Mouse (Mus musculus) left cerebral cortex, postnatal 14 days (tissue): ENCODE data around the gene Gtf2f2. TPM values are rescaled to one million over a fixed set of nuclear protein-coding genes. Genes with fewer than 3 reads are reported as not detected.

Experiments
- DNase-seq, 2 experiments: peaks; one replicate each; pipeline ENCODE4 v3.0.0; 2021 to 2022; ENCODE audit warnings: low spot score in 2 of 2, mixed read lengths in 1 of 2
- intact Hi-C: fragments of 180-260 bp; cut with DNase I; formaldehyde crosslinking; loops from one replicate; pipeline ENCODE4 v1.15.1; 2025
- long read RNA-seq, 2 experiments: library from polyadenylated mRNA; stranded (forward); transcript quantifications; one replicate each; pipeline ENCODE4 v2.0.0; 2021
- total RNA-seq, 2 experiments: library from RNA; stranded (reverse); gene quantifications; 2 replicates each; pipeline ENCODE4 v1.2.3; 2021

Gtf2f2 gene
- 10 to 100 TPM; 16.6 to 18.5 TPM for total RNA-seq
- long read RNA-seq, experiment 1, transcript Gtf2f2-201 (8 exons, 1,467 nt), result major isoform, 12 of 25 reads
- long read RNA-seq, experiment 1, partial matches to known transcripts, result 6 of 25 reads
- long read RNA-seq, experiment 1, other reads (novel, unspliced or antisense), result 7 of 25 reads
- long read RNA-seq, experiment 2, transcript Gtf2f2-201 (8 exons, 1,467 nt), result major isoform, 19 of 23 reads
- long read RNA-seq, experiment 2, partial matches to known transcripts, result 2 of 23 reads
- long read RNA-seq, experiment 2, other reads (novel, unspliced or antisense), result 2 of 23 reads

GRCm38 (mm10) chr14:76010102-76011061 lies at the start of gene Gtf2f2:
TSS of gene Gtf2f2 (minus strand) at chr14:76010865.
- intact Hi-C loops, result no loop called here
- peak; percentile 93 to 96 for DNase-seq

DNA sequence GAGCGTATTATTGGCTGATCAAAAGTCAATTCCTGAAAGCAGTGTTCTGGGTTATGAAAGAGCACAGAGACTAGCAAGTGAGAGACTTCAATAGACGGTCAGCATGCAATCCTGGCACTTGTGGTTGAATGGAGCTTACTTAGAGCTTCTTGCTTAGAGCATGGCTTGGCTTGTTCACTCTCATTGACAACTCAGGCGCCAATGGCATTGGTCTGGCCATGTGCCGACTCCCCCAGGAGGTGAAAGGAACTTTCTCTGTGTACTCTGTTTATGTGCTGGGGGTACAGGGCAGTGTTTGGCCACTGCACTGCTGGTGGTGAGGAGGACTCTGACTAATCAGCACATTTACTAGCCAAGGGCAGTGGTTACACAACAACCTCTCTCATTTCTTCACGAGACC lies 48.8 kb upstream of the Gtf2f2 start:
- intact Hi-C loops, result no loop called here
- no peak for DNase-seq

DNA sequence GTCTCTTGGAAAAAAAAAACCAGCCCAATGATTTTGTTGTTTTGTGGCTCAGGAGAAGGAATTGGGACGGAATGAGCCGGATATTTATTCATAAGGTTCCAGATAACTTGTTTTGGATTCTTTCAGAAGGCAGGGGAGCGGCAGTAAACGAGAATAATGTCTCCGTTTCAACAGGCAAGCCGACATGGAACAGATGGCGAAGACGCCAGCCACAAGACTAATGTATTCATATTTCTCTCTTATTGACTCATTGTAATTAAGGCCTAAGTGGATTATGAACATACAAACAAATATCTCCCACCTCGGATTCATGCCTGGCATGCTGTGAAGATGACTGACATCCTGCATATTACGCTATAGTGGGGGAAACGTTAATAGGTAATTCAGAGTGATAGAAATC lies 43.1 kb upstream of the Gtf2f2 start:
- no peak for DNase-seq
- intact Hi-C loops, result no loop called here

- intact Hi-C loops, result no loop called here
- no peak for DNase-seq
Measured at GRCm38 (mm10) chr14:76051966-76052365, 41.3 kb upstream of the Gtf2f2 start.

DNA sequence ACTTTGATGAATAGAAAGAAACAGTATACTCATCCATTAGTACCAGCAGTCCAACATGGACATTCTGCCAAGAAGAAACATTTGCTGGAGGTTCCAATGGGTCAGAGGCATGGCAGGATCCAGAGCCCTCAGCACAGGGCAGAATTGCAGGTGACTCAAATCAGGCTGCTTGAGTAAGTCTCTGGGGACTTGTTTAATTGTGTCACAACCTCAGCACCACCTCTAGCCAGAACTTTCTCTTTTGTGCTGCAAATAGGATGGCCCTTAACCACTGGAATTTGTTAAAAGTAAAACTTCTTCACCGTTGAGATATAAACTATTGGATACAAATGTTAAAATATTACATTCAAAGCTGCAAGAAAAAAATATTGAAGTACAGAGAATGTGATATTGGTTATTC lies 35.1 kb upstream of the Gtf2f2 start:
- intact Hi-C loops, result no loop called here
- DNase-seq, result no peak

- intact Hi-C loops, result no loop called here
- DNase-seq, result no peak
Measured at GRCm38 (mm10) chr14:76044164-76044557, 33.5 kb upstream of the Gtf2f2 start.

DNA sequence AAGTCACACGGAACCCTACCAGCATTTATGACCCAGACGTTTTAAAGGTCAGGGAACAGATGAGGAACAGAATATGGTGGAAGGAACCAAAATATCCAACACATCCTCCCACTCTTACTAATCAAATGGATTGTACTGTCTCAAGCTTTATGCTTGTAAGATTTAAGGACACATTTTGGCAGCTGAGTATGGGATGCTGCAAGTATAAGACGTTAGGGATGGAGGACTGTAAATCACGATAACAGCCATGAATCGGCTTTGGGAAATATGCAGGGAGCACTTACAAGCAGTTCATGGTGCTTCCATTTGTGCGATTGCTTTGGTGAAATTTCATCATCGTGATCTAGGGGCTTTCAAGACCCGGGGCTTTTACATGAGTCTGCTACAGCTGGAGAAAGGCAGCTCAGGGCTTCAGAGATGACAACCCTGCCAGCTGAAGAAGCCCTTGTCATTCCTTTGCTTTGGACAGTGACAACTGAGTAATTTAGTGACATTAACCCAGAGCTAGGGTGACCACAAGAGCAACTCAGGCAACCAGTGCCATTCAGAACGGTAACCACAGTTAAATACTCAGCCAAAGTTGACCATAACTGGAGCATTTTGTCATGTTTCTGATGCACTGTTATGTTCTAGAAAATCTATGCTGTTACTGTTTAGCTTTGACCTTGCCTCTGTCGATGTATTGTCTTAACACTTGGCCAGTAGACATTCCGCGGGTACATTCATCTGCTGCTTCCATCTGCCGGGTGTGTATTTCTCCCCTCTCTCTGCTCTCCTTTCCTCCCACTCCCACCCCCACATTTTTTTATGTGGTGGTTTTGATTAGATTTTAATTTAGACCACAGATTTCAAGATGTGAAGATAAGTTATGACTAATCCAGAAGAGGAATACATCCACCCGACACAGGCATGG lies 32.8 kb upstream of the Gtf2f2 start:
- intact Hi-C loops, result no loop called here
- DNase-seq, result no peak

DNA sequence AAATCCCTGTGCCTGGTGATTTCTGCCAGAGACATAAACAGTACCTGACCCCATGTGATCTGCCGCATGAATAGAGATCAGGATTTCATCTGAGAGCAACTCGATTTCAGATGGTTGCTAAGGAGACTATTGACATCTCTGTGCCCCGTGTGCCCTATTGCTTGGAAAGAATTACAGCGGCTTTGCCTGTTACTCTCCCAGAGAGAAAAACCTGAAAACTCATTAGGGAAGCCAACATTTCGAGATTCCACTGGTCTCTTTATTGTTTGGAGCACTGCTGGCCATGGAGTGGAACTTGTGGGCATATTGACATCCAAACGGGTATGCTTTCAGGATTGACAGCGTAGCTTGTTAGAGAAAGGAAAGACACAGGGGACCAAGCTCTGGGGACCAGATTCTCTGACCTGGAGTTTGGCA lies 22.6 kb upstream of the Gtf2f2 start:
- no peak for DNase-seq
- intact Hi-C loops, result no loop called here

GRCm38 (mm10) chr14:76032671-76033136 lies 22.0 kb upstream of the Gtf2f2 start:
- DNase-seq, result peak in 1 of 2 experiments; percentile 48
- intact Hi-C loops, result no loop called here

DNA sequence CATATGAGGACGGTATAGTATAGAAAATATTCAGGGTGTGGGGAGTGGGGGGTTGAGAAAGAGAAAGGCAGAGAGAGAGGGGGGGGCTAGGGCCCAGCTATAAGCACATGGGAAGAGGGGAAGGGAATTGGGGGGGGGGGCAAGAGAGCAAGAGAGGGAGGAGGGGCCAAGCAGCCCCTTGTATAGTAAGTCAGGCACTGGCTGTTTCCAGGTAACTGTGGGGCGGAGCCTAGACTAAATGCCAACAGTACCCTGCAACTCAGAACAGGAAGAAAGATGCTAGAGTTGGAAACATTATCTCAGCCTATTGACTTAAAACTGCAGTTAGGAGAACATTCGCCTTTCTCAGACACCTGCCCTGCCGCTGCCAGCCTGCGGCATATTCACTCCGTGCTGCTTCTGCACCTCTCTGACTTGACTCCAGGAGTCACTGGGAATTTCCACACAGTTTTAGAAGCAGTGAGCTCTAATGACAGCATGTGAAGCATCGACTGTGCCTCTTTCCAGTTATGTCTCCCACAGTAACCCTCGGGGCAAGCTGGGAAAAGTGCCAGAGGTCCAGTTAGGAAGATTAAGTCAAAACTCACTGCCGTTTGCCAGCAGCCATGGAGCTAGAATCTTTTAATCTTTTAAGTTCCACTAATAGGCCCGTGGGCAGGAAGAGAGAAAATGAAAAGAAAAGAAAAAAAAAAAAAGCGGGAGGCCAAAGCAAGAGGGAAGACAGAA lies 20.6 kb upstream of the Gtf2f2 start:
- DNase-seq, result peak in 1 of 2 experiments; percentile 10
- intact Hi-C loops, result no loop called here

DNA sequence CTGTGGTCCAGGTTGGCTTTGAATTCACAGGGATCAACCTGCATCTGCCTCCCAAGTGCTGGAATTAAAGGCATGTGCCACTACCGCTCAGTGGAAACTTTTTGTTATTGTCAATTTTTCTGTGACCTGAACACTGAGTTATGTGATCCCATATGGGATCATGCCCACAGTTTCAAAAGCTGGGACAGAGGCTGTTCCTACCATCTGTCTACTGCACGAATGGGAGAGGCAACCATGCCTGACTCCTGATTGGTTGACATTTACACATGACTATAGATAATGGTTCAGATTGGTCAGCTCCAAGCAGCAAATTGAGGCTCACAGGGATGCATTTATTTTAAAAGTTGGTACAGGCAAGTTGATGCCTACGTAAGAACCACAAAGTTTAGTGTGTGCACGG lies 14.0 kb upstream of the Gtf2f2 start:
- intact Hi-C loops, result no loop called here

GRCm38 (mm10) chr14:76020927-76021719 lies 10.5 kb upstream of the Gtf2f2 start:
- DNase-seq, result no peak
- intact Hi-C loops, result no loop called here

More for the DNA sequence above, 14.0 kb upstream of the Gtf2f2 start:
- no peak for DNase-seq

DNA sequence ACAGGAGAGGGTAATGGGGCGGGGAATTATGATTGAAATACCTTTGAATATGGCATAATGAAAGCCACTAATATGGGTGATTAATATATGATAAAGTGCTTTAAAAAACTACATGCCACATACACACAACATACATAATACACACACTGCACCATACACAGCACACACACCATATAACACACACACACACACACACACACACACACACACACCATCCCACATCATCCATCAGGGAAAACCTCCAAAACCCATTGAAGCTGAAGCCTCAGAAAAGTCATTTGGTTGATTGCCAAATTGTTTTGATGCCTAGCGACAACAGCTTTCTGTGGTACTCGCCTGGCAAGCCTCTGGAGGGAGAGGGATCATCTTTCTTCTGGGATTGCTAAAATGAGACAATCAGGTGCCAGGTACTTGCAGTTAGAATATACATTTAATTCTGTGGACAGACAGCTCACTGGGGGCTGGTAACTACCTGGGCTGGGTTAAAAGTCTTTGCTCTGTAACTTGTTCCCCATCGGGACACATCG lies 9.7 kb upstream of the Gtf2f2 start:
- no peak for DNase-seq
- intact Hi-C loops, result no loop called here

DNA sequence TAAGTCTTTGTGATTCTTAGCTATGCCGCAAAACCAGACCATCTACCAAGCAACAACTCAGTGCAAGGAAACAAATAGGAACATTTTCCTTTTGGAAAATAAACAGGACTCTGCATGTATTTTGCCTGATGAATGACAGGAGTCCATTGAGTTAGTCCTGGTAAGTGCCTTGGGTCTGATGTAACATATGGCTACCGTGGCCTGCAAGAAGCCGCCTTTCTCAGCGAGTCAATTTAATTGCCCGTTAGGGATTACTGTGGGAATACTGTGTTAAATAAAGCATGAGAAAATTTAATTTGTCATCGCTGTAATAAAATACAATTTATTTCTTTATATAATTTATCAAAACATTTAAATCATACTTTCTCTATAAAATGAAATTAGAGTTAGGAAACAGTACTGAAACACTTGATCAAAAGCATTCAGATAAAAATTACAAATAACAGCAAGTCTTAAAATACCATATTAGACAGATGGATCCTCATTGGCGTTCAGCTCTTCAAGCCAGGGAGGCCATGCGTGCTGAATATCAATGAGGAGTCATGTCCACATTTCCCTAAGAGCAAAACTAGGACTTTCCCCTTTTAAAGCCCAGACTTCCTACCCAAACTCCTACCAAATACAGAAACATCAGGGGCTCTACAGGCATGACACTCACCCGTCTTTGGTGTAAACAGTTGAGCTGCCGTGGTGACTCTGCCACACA lies 7.3 kb upstream of the Gtf2f2 start:
- DNase-seq, result no peak
- intact Hi-C loops, result no loop called here

GRCm38 (mm10) chr14:76014331-76014730 lies 3.7 kb upstream of the Gtf2f2 start:
- intact Hi-C loops, result no loop called here
- no peak for DNase-seq

DNA sequence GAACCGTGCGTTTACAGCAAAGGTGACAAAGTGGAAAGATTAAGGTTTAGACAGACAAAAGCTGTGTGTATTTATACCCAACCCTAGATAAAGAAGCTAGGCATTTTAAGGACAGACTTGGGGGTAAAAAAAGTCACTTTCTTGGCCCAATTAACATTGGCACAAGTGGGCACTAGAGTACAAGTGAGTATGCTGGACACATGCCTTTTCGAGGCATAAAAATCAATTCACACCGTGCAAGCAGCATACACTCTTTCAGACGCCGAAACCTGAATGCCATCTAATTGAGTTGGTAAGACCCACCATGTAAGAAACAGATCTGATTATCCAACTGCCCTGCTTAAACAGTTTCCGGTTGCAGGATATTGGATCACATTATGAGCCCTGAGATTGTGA lies 395 bp upstream of the Gtf2f2 start:
- no peak for DNase-seq
- intact Hi-C loops, result no loop called here

DNA sequence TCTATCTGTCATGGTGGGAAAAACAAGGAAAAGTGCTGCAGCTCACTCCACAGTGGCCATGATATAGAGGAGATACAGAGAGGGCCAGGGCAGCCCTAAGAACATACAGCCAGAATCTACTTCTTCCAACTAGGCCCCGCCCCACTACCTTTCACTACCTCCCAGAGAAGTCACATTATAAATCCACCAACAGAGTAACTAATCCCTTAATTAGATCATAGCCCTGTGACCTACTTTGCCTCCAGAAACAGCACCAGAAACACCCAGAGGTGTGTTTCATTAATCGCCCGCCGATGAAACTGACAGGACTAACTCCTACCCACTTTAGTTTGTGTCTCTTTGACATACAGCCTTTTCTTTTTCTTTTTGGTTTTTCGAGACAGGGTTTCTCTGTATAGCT lies 1.5 kb downstream of the Gtf2f2 start:
- DNase-seq, result no peak
- intact Hi-C loops, result no loop called here
